Mouse (Mus musculus) kidney, adult 2 months (tissue): ENCODE data around the gene Ppm1n. TPM values are rescaled to one million over a fixed set of nuclear protein-coding genes. Genes with fewer than 3 reads are reported as not detected.

Source experiments
- DNase-seq: peaks from one replicate; pipeline ENCODE4 v3.0.0; 2021
- H3K27ac ChIP-seq: fragments of 200-500 bp; 2 replicates; pipeline ENCODE4 v1.5.1; 2012; ENCODE audit warnings: low read depth, low read length, control low read depth, inconsistent platforms; ENCODE audit not compliant: insufficient read depth
- H3K27me3 ChIP-seq: fragments of 200-500 bp; replicated peaks from 2 replicates; pipeline ENCODE4 v1.6.1; 2012; ENCODE audit warnings: mild to moderate bottlenecking, moderate library complexity, low read length, inconsistent platforms; ENCODE audit not compliant: control insufficient read depth, insufficient read depth
- H3K36me3 ChIP-seq: fragments of 200-500 bp; 2 replicates; pipeline ENCODE4 v1.6.1; 2012; ENCODE audit warnings: mild to moderate bottlenecking, moderate library complexity, low read length, inconsistent platforms; ENCODE audit not compliant: control insufficient read depth, insufficient read depth
- H3K4me1 ChIP-seq: fragments of 200-500 bp; 2 replicates; pipeline ENCODE4 v1.6.1; 2011; ENCODE audit warnings: low read length; ENCODE audit not compliant: control insufficient read depth, insufficient read depth
- H3K4me3 ChIP-seq: fragments of 200-500 bp; 2 replicates; pipeline ENCODE4 v1.5.1; 2011; ENCODE audit warnings: mild to moderate bottlenecking, low read depth, low read length, control low read depth; ENCODE audit not compliant: insufficient read depth
- CTCF ChIP-seq: fragments of 200-500 bp; conservative IDR thresholded peaks from 2 replicates; pipeline ENCODE4 v1.5.1; 2011; ENCODE audit warnings: low read depth, mild to moderate bottlenecking, control low read depth, low read length, moderate library complexity, mixed read lengths; ENCODE audit not compliant: insufficient read depth, insufficient read length
- POLR2A ChIP-seq: fragments of 200-500 bp; IDR thresholded peaks from one replicate; pipeline ENCODE4 v1.6.1; 2011; ENCODE audit warnings: low read depth, low read length, control low read depth
- WGBS: fragments of 180-500 bp; shearing (Covaris S2); methylation state at CpG from one replicate; pipeline ENCODE4 v1.1.7; 2018; 5-methylcytosine and 5-hydroxymethylcytosine counted together
- polyA plus RNA-seq: library from polyadenylated mRNA; depleted of rRNA; stranded (reverse); fragments of >200 nt; gene quantifications from 2 replicates; pipeline ENCODE4 v1.2.3, GENCODE M21; 2012

Ppm1n gene
- polyA plus RNA-seq, 1 experiment, result not detected

DNA sequence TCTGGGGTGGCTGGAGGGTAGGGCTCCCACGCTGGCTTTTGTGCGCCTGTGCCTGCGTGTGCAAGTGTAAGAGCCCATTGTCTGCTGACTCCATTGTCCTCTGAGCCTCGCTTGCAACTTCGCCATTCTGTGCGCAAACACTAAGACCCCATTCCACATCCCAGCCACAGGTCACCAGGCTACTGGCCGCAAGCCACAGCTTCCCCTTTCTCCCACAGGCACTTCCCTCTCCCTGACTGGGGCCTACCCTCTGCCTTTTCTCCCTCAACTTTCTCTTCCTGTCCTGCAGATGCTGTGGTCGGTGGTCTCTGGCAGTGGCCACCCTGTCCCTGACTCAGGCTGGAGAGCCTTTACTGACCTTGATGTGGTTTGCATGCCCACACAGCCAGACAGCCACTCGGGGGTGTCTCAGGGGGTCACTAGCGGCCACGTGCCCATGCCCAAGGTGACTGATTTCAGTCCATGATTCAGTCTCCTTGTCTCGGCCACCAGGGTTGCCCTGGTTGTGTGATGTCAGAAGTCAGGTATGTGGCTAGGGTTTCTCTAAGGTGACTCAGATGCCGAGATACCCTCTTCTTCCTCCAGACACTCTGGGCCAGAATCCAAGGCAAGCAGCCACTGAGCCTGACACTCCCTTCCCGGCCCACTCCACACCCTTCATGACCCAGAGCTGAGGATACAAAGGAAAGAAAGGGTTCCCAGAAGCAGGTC, 36.7 kb upstream of the Ppm1n start:
- Histone ChIP-seq H3K4me1 (peaks cover 7% of the 10 kb centered on the region; the same call in 1 of the 2 replicates), H3K4me3 (no peak overlapping the region), H3K36me3 (no peaks in the 10 kb centered on the region), H3K27me3 (no peaks in the 10 kb centered on the region), H3K27ac (no peak overlapping the region)
- TF ChIP-seq CTCF (no peak), POLR2A (no peak)
- peak; percentile 34 for DNase-seq
- 63% methylated on average over 14 of the region's 14 CpGs for WGBS

DNA sequence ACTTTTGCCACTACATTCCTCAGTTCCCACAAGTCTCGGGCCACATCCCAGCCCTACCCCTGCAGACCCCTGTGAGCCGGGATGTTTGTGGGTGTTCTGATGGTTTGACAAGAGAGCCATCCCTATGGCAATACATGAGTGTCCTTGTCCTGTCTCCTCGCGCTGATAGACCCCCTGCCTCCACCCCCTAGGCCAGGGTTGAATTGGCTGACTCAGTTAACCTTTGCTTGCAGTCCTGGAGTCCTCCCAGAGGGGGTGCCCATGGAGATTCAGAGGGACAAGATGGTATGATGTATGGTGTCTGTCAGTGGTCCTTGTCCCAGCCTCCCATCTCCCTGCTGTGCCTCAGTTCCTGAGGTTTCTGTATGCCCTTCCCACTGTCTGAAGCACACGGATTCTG, 34.2 kb upstream of the Ppm1n start:
- DNase-seq, result no peak
- H3K27ac ChIP-seq, result no peak overlapping the region
- H3K27me3 ChIP-seq, result no peaks in the 10 kb centered on the region
- H3K4me3 ChIP-seq, result no peak overlapping the region
- peaks cover 4% of the 10 kb centered on the region; the same call in 1 of the 2 replicates for H3K4me1 ChIP-seq
- 58% methylated on average over 5 of the region's 5 CpGs for WGBS
- H3K36me3 ChIP-seq, result no peaks in the 10 kb centered on the region
- TF ChIP-seq CTCF (no peak), POLR2A (no peak)

DNA sequence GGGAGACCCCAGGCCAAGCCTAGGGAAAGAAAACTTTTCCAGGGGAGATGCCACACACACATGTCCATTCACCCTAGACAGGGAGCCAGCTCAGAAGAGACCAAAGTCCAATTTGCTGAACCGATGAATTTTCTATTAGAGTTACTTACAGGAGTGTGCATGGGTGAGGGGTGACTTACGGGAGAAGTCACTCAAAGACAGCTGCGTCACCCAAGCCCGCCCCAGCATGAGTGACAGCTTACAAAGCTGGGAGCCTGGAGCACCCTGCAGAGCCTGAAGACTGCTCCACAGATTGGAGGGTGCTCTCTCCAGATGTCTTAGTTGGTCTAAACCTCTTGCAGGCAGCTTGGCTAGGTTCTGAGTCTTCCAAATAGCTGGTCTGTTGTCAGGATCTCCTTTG, 32.1 kb upstream of the Ppm1n start:
- no peak overlapping the region for H3K27ac ChIP-seq
- no peak overlapping the region for H3K4me3 ChIP-seq
- no peak for TF ChIP-seq POLR2A
- TF ChIP-seq CTCF, result no peak
- no peaks in the 10 kb centered on the region for H3K27me3 ChIP-seq
- DNase-seq, result peak; percentile 74
- WGBS, result 21% methylated on average over 4 of the region's 4 CpGs
- peaks cover 4% of the 10 kb centered on the region; the same call in 1 of the 2 replicates for H3K4me1 ChIP-seq
- H3K36me3 ChIP-seq, result no peaks in the 10 kb centered on the region

- Histone ChIP-seq H3K27me3 (no peaks in the 10 kb centered on the region), H3K36me3 (no peaks in the 10 kb centered on the region), H3K27ac (no peak within 1 kb of the TSS; the same call in 1 of the 2 replicates), H3K4me1 (peaks cover 4% of the 10 kb centered on the region; the same call in 1 of the 2 replicates), H3K4me3 (peak within 1 kb of the TSS; percentile 94)
- TF ChIP-seq POLR2A, result no peak
- peak; percentile 27; the same call in 1 of the 2 replicates for TF ChIP-seq CTCF
- WGBS, result under 1% methylated on average over 49 of the region's 49 CpGs
- DNase-seq, result peak; percentile 98
Observed at GRCm38 (mm10) chr7:19309884-19310641, 30.2 kb upstream of the Ppm1n start, which contains the start of gene Fosb. TSS of gene Fosb (minus strand) at chr7:19310051.

DNA sequence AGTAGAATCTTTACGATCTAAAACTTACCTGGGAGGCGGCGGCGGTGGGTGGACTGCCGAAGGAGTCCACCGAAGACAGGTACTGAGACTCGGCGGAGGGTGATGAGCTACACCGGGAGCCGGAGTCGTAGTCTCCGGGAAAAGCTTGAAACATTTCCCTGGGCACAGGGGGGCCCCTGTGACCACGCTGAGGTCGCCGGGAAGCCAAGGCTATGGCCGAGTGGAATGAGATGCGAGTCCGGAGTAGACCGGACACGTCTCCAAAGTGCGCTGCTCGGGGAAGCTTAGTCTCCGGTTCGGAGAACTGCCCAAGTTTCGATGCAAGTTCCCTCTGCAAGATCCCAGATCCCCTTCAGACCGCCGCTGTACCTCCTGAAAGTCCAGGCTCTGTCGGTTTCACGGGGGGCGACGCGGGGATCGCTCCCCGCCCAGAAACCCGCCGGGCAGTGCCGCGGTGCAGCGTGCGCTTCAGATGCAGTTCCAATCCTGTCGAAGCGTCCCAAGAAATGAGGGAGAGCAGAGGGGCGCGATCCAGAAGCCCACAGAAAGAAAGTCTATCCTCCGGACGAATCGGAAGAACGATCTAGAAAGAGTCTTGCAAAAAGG, 29.5 kb upstream of the Ppm1n start:
- no peak for DNase-seq
- WGBS, result under 1% methylated on average over 48 of the region's 48 CpGs

GRCm38 (mm10) chr7:19308454-19309277, 28.8 kb upstream of the Ppm1n start:
- WGBS, result under 1% methylated on average over 58 of the region's 58 CpGs
- H3K27ac ChIP-seq, result peak overlapping the region; percentile 77
- peak overlapping the region; percentile 66 for H3K4me3 ChIP-seq
- DNase-seq, result peak; percentile 97
- H3K4me1 ChIP-seq, result peaks cover 4% of the 10 kb centered on the region; the same call in 1 of the 2 replicates
- no peaks in the 10 kb centered on the region for H3K36me3 ChIP-seq
- H3K27me3 ChIP-seq, result no peaks in the 10 kb centered on the region
- TF ChIP-seq POLR2A (no peak), CTCF (no peak)

More for the DNA sequence above, 29.5 kb upstream of the Ppm1n start:
- Histone ChIP-seq H3K36me3 (no peaks in the 10 kb centered on the region), H3K27me3 (no peaks in the 10 kb centered on the region), H3K27ac (no peak overlapping the region), H3K4me1 (peaks cover 4% of the 10 kb centered on the region; the same call in 1 of the 2 replicates), H3K4me3 (peak overlapping the region; percentile 56)
- TF ChIP-seq CTCF, result no peak
- TF ChIP-seq POLR2A, result no peak
